Mouse (Mus musculus) embryo, embryonic 11 days (tissue): ENCODE measurements around the gene Abcg1.

Source experiments
- DNase-seq: peaks from one replicate; pipeline ENCODE4 v3.0.0-alpha.2; 2015

Gene Abcg1

DNA sequence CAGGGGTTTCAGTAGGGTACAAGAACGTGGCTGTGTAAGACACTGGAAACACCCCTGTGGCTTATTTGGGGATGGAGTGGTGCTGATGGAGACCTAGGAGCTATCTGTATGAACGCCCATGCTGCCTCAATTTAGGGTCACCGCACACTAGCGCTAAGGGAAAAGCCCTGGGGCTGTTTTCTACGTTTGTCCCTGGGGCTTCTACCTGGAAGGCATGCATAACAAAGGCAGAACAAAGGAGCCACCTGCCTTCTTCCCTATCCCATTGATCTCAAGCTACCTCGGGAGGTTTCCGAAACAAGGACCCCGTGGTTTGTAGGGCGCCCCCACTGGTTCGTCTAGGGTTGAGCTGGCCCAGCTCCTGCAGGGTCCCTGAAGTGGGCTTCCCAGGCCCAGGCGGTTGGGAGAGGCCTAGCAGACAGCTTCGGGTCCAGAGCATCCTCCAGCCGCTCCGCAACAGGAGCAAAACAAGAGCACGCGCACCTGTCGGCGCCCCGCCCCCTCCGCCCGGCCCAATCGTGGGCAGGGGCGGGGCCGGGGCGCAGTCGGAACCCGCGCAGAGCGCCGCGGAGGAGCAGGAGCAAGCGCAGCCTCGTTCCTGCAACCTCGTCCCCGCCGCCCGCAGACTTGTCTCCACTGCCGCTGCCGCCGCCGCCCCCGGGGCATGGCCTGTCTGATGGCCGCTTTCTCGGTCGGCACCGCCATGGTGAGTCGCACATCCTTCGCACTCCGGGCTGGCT, at the start of gene Abcg1:
Abcg1 (plus strand) TSS at position 525 of the 740 bp plus-strand sequence.
- DNase-seq, result peak; percentile 85

DNA sequence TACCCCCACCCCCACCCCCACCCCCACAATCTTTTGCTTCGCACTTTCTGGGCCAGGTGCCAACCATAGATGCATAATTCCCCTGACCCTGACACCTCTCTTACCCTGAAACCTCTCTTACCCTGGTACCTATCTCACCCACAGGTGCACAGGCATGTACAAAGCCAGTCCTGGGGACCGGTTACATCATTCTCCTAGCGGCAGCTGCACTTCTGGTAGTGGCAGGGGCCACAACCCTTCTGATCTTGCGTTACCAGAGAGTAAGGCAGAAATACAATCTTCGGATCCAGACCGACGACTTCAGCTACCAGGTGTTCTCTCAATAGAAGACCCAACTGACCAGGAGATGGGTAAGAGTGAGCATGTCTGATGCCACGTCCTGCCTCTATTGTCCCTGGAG, 49.1 kb upstream of the Abcg1 start:
- DNase-seq, result no peak

DNA sequence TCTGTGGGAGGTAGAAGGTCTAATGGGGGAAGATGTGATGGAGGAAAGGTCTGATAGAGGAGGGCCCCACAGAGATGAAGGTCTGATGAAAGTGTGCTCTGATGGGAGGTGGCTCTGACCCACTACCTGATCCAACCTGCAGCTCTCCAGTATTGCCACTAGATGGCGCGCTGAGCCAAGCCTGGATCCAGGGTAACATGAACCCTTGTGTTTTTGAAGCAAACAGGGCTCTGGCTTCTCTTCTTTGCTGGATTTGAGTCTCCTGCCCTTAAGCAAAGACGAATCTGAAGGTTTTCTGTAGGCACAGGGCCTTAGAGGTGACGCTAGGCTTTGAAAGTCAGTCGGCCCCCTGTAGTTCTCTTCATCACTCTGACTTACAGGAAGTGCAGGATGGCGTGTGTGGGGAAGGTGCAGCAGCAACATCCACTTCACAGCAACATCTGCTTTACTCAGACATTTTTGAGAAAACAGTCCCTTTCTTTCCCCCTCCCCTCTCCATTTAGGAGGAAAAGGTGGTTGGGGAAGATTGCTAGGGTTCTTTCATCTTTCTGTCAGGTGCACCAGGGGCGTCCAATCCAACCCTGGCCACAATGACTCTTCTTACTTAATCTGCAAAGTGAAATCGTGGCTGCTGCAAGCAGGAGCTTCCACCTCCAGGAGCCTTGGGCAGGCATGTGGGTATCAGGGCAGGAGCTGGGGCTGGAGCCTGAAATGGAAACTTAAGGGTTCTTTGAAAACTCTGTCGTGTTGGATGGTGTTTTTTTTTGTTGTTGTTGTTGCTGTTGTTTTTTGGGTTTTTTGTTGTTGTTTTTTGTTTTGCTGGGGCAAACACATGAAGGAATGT, 45.7 kb upstream of the Abcg1 start:
- DNase-seq, result peak; percentile 75

DNA sequence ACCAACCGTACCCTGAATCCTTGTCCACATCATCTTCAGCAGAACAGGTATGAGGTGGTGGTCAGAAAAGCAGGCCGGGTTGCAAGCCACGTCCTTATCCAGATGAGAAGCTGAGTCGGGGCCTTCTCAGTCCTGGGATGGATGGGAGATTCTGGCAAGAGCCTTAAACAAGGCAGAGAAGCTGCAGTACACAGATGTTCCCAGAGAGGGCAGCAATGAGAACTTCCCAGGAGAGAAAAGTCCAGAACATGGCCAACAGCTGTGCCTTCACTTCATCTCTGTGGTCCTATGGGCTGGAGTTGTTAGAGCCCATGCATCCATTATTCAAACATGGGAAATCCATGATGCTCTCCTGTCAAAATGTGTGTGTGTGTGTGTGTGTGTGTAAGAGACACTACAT, 39.2 kb upstream of the Abcg1 start:
- peak; percentile 71 for DNase-seq

DNA sequence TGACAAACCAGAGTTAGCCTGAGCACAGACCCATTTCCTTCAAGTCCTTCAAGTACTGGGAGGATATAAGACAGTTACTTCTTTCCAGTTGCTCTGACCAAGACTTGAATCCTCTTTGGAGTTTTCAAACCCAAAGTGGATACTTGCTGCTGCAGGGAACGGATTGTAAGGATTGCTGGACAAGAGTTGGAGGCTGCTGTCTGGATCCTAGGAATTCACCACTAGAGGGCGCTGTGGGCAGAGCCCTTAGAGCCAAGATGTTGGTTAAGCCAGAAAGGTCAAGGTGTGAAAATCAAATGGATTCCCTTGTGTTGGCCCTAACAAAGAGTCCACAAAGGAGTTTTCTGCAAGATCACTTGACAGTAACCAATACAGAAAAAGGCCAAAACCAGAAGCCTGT, 38.0 kb upstream of the Abcg1 start:
- DNase-seq, result peak; percentile 80

DNA sequence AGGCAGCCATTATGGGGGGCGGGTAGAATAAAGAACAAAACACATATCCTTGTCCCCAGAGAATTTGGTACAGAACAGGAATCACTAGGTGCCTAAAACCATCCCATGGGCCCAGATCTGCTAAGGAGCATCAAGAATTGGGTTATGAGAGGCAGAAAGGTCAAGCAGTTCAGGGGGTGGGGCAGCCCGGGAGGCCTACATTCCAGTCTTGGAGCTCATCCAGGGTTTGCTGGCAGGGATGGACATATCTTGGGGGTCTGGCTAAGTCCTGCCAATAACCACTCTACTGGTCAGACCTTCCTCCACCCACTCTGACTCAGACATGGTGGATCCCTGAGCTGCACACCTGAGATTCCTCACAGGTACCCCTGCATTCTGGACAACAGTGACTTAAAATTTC, 37.4 kb upstream of the Abcg1 start:
- DNase-seq, result no peak

DNA sequence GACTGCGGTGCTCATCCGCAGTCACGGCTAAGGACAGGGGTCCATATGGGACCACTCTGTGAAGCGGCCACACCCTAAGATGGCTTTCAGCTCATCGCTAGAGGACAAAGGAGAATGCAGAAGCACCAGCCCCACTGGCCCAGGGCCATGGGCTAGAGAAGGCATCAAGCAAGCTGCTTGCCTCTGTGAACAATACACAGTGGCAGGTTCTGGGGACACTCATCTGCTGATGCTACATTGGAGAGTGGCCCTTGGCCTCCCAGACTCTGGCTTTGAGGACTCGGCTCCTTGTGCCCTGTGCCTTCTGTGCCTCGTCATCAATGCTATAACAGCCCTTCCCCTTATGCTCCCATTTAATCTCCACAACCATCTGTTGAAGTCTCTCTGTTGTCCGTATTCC, 36.2 kb upstream of the Abcg1 start:
- no peak for DNase-seq

DNA sequence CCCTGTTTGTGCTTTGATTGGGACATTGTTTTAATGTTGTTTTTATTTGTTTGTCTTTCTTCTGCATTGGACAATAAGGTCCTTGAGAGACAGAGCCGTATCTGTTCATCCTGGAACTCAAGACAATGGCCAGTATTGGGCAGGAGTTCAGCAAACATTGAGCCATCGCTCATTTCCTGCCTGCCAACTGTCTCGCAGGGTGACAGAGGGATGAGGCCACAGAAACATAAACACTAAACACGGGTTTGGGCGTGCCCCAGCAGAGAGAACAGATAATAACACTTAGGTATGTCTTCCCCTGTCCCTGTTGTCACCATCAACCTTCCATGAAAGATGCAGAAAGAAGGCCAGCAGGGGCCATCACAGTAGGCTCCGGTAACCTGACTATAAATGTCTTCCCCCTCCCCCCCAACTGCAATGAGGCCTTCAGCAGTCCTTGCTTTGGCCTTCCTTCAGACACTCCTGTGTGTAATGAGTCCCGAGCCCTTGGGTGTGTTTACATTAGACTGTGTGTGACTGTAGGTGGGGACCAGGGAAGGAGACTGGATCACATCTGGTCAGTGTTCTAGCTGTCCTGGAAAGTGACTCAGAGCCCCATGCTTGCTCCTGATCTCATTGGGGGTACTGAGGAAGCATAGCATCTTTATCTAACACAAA, 33.2 kb upstream of the Abcg1 start:
- DNase-seq, result no peak

DNA sequence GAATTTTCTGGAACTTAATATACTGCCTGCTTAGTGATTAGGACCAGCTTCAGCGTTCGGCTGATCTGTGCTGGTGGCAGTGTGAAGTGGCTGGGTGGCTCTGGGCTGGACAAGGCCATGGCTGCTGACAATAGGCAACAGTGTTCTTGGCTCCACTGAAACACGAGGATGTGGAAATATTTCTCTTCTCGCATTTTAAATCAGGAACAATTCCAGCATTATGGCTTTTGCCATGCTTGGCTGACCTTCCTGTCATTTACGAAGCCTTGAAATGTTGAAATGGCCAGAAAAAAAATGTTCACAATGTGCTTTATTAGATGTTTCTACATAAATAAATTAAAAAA, 32.7 kb upstream of the Abcg1 start:
- DNase-seq, result no peak

DNA sequence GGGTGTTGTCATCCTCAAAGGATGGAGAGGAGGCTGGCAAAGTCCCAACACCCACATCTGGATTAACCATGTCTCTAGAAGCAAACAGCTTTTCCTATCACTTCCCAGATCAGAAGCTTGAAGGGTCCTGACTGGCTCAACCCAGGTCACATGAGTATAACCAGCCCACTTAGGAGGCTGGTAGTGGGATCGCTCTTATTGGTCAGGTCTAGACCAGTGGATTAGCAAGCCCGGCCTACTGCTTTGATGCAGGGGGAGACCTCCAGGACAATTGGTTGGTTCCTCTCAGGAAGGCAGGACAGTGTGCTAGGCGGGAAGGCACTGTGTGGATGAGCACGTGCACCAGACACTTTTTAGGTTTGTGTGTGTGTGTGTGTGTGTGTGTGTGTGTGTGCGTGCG, 30.5 kb upstream of the Abcg1 start:
- no peak for DNase-seq

DNA sequence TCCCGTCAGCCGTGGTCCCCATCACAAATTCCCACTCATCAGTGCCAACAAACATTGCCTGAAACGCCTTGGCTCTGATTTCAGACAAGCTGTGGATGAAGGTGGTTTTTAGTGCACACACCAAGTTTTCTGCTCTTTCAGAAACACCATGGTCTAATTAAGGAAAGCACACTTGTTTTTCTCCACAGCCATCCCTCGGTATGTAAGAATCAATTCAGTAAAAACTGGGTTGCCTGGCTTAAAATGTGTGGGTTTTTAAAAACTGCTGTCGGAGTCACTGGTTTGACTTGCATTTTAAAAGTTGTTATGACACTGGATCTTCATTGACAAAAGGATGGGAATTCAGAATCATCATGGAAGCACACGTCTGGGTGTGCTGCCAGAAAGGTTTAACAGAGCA, 29.8 kb upstream of the Abcg1 start:
- no peak for DNase-seq

DNA sequence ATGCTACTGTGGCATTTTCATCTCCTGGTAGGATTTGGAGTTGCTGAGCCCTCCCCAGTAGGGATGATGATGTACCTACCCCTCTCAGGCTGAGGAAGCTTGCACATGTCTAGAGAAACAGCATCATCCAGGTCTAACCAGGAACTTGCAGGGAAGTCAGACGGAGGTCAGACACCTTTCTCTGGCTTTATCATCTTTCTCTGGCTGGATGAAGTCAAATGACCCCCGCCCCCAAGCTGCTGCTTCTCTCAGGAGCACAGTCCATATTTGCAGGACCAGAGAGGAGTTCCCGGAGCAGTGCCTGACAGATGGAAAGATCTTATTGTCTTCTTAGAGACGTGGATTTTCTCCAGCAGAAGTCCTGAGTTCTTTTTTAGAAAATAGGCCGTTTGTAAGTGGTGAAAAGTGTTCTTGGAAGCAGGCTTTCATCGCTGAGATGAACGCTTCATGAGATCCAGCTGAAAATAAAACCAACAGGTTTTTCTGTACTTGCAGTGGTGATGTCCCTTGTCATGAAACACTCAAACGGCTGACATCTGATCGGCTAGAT, 28.6 kb upstream of the Abcg1 start:
- DNase-seq, result no peak

DNA sequence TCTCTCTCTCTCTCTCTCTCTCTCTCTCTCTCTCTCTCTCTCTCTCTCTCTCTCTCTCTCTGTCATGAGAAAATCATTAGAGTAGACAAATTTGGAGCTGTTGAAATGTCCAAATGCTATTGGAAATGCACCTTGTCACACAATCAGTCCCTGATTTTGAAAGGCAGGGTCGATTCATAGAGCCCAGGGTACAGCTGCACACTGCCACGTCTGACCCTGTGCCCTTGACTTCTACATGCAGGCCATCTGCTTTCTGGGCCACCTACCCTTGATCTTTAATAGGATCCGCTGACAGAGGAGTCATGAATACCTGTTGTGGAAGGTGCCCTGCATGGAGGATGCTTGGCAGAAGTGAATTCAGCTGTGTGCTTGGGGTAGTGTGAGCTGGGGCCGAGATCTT, 28.1 kb upstream of the Abcg1 start:
- no peak for DNase-seq

DNA sequence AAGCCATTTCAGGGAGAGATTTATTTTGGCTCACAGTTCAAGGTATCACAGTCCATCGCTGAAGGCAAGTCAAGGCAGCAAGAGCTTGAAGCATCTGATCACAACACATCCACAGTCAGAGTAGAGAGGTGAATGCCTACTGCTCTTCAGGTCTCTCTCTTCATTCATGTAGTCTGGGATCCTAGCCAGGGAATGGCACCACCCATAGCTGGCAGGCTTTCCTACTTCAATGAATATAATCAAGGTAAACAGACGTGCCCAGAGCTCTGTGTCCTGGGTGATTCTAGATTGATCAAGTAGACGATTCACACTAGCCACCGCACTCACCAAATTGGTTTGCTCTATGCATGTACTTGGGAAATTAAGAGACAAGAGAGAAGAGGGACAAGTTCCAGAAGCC, 25.1 kb upstream of the Abcg1 start:
- no peak for DNase-seq

DNA sequence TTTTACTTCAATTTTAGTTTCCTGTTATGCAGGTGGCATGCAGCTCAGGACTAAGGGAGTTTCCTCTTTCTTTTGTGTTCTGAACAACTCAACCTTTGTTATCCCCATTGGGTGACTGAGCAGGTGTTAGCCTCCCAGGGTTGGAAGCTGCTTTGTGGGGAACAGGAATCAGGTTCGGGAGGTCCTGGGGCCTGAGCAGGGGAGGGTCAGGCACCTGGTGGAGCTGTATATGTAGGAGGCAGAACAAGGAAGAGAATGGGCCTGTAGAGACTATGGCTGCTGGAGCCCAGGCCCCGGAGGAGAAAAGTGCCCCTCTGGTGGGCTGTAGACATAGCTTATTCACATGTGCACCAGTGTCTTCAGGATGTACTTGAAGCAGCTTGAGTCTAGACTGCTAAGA, 24.2 kb upstream of the Abcg1 start:
- DNase-seq, result no peak

DNA sequence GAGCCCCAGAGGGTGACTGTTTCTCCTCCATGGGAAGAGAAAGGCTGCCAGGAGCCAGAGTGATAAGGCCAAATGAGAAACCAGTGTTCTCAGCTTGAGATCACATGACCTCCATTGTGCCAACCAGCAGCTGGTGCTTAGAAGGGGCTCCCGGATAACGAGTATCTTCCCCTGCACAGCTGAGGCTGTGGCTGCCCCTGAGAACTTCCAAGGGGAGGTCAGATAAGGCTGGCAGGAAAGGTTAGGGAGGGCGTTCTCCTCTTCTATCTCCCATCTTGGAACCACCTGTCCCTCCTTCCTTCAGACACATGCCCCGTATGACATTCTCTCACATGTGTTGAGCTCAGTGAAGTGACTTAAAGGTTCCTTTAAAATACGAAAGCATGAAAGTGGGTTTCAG, 23.3 kb upstream of the Abcg1 start:
- DNase-seq, result no peak

DNA sequence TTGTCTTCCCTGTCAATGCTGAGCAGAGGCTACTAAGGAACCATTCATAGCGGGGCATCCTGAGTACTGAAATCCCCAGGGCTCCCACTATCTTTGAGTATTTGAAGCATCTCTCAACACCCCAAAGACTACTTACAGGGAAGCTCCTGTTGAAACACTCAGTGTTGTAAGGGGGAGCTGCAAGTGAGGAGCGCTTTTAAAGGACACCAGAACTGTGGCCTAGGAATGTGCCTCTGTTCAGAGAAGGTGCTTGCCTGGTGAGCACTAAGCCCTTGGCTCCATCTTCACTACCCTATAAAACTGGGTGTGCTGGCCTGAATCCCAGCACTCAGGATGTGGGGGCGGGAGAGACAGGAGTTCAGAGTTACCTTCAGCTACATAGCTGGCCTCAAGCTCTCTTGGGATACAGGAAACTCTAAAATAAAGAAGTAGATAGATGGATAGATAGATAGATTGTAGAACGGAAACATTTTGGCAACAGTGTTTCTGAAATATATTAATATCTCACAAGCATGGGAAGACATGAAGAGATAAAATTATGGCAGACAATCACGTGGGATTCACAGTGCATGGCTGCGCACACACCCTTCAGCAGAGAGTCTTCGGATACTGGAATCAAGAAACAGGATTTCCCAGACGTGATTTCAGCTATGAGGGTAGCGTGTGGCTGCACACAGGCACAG, 22.7 kb upstream of the Abcg1 start:
- no peak for DNase-seq

DNA sequence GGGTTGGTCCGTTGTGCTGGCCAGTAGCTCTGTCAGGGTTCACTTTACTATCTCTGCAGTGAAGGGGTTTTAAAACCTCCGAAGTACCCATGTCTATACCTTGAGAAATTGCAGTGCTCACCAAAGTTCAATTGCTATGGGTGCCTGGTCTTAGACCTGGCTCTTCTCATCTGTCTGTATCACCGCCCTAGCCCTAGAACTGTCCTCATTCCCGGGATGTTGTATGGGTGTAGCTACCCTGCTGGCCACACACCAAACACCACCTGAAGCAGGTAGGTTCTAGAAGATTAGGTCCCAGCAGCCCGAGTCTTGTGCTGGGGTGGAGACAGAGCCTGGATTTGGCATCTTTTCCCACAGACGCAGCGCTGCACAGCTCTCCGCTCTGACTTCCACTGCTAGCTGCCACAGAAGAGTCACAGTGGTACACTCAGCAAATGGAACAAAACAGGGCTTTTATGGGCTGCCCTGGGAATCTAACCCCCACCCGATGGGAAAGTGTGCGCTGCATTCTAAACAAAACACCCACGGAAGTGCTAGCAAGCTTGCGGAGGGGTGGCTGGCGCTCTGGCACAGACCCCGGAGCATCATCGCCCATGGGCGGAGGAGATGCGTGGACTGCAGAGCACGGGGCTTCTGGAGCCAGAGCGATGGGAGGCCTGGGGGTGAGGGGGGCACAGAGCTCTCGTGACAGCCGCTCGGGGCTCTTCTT, 21.2 kb upstream of the Abcg1 start:
- no peak for DNase-seq

DNA sequence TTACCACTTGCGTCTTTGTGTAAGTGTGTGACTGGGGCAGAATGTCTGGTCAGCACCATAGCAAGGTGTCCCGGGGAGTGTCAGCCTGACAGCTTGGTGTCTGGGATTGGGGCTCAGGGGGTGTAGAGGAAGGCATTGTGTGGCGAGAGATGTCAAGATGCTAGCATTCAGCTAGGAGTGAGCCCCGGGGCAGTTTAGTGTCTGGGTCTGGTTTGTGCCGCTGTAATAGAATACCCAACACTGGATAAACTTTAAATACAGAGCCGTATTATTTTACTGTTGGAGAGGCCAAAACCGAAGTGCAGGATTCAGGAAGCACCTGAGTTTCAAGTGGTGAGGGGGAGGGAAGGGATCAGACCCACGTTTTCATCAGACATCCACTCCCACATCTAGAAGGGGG, 20.1 kb upstream of the Abcg1 start:
- no peak for DNase-seq

DNA sequence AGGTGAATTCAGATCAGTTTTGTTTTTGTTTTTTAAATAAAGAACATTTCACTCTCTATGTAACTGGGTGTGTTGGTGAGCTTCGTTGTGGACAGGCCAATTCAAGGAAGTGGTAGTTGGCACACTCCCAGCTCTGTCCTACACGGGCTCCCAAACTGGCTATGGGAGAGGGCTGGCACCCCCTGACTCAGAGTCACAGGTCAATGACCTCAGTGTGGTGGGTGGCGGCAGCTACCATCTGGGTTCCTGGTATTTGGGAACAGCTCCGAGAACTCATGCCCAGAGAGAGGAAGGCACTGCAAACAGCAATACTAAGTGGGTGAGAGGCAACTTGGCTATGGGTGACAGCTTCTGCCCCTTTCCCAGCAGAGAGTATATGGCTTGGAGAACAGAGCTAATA, 19.1 kb upstream of the Abcg1 start:
- no peak for DNase-seq

DNA sequence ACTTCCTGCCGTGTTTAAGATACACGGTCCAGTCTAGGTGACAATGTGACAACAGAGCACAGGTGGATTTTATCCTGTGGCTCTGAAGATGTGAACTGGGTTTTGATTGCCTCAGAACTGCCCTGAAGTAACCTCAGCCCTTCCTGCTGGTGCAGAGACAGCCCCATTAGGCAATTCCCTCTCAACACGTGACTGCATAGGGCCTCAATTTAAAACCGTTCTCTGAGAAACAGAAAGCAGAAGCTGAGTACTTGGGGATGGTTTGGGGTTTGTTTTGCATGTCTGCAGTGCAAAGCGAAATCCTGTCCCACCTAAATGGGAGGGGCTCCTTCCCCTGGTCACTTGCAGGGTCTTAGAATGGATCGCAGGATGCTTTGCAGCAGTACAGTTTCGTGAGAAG, 17.8 kb upstream of the Abcg1 start:
- no peak for DNase-seq

DNA sequence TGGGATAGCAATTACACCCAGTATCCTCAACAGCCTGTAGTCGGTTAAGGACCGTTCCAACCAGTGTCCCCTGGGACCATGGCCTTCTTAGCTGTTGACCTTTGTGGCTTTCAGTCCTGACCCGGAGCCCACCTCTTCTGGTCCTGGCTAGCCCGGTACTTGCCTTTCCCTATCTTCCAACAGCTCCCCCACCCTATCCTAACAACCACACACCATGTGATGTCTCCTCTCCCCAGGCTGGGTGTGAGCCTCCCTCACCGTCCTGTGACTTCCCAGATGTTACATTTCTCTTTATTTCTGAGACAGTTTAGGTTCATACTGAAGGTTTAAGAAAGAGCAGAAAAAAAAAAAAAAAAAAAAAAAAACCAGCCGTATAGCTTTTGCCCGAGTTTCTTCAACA, 17.1 kb upstream of the Abcg1 start:
- DNase-seq, result no peak

DNA sequence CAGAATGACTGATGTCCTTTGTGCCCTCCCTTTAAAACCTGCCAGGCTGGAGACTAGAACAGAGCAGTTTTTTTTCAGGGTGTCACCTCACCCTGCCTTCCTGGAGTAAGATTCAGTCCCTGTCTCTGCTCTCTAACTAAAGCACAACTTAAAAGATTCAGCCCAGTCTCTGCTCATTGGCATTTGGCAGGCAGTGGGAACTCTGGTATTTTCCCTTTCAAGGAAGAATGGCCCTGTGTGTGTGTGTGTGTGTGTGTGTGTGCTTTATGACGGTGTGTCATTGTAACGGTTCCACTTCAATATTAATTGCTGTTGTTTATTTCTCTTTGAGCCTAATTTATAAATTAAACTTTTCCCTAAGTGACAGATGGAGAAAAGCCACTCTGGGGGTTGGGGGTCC, 14.7 kb upstream of the Abcg1 start:
- no peak for DNase-seq
